Mouse (Mus musculus) intestine, embryonic 16.5 days (tissue): ENCODE data around the gene Mtss1l. TPM values are rescaled to one million over a fixed set of nuclear protein-coding genes. Genes with fewer than 3 reads are reported as not detected.
"Not testable (repeated sequence)": the region's sequence is repeated elsewhere in the genome, so short reads cannot be mapped to it uniquely, and the experiment has no call there.

Experiments used
- ATAC-seq: fragments of 200-750 bp; cut with Nextera tagmentation; 2 replicates; pipeline ENCODE4 v1.8.0; 2017; ENCODE audit warnings: moderate TSS enrichment, moderate library complexity
- H3K27ac ChIP-seq: fragments of 300-500 bp; sonication (generic); 2 replicates; pipeline ENCODE4 v1.5.1; 2014; ENCODE audit warnings: mild to moderate bottlenecking, low read length
- H3K27me3 ChIP-seq: fragments of 300-500 bp; sonication (generic); replicated peaks from 2 replicates; pipeline ENCODE4 v1.6.1; 2014; ENCODE audit warnings: low read length, control low read depth, mixed read lengths; ENCODE audit not compliant: control insufficient read depth, insufficient read depth
- H3K36me3 ChIP-seq: fragments of 300-500 bp; sonication (generic); 2 replicates; pipeline ENCODE4 v1.6.1; 2014; ENCODE audit warnings: low read length, control low read depth; ENCODE audit not compliant: control insufficient read depth, insufficient read depth
- H3K4me1 ChIP-seq: fragments of 300-500 bp; sonication (generic); 2 replicates; pipeline ENCODE4 v1.6.1; 2014; ENCODE audit warnings: low read length, control low read depth, mixed read lengths; ENCODE audit not compliant: control insufficient read depth, insufficient read depth
- H3K4me2 ChIP-seq: fragments of 300-500 bp; sonication (generic); 2 replicates; pipeline ENCODE4 v1.6.1; 2014; ENCODE audit warnings: low read depth, low read length, control low read depth
- H3K4me3 ChIP-seq: fragments of 300-500 bp; sonication (generic); 2 replicates; pipeline ENCODE4 v1.5.1; 2014; ENCODE audit warnings: mild to moderate bottlenecking, low read length
- H3K9ac ChIP-seq: fragments of 300-500 bp; sonication (generic); 2 replicates; pipeline ENCODE4 v1.6.1; 2014; ENCODE audit warnings: low read depth, low read length
- H3K9me3 ChIP-seq: fragments of 300-500 bp; sonication (generic); 2 replicates; pipeline ENCODE4 v1.6.1; 2016; ENCODE audit warnings: low read length, control low read depth; ENCODE audit not compliant: control insufficient read depth
- WGBS: fragments of 180-500 bp; shearing (Covaris S2); extraction: QIAGEN DNeasy Blood & Tissue Kit; methylation state at CpG from one replicate; pipeline ENCODE4 v1.1.7; 2014; 5-methylcytosine and 5-hydroxymethylcytosine counted together
- polyA plus RNA-seq: library from polyadenylated mRNA; unstranded; fragments of >200 nt; fragmentation: Nextera tagmentation; extraction: Ambion mirVana; gene quantifications from 2 replicates; pipeline ENCODE4 v1.2.1, GENCODE M21; 2015

Gene Mtss1l
- polyA plus RNA-seq, 1 experiment from 2014 or later, result 4.0 TPM

- 0 out of 2 replicates have a peak, but pooled peaks have one; percentile 21 for ATAC-seq
- Histone ChIP-seq H3K9me3 (no peaks in the 10 kb centered on the region), H3K9ac (no peak overlapping the region), H3K36me3 (no peaks in the 10 kb centered on the region), H3K4me3 (no peak overlapping the region), H3K4me1 (no peaks in the 10 kb centered on the region), H3K27ac (no peak overlapping the region), H3K4me2 (no peak overlapping the region), H3K27me3 (no peaks in the 10 kb centered on the region)
- WGBS, result 69% methylated on average over 13 of the region's 13 CpGs
Observed at GRCm38 (mm10) chr8:110779924-110780718, 58.8 kb downstream of the Mtss1l start.

GRCm38 (mm10) chr8:110785366-110785765 is 64.1 kb downstream of the Mtss1l start:
- no peak overlapping the region for H3K9ac ChIP-seq
- no peak overlapping the region for H3K27ac ChIP-seq
- H3K4me2 ChIP-seq, result no peak overlapping the region
- no peaks in the 10 kb centered on the region for H3K27me3 ChIP-seq
- H3K36me3 ChIP-seq, result no peaks in the 10 kb centered on the region
- no peak for ATAC-seq
- H3K4me3 ChIP-seq, result no peak overlapping the region
- WGBS, result 73% methylated on average over 2 of the region's 2 CpGs
- no peaks in the 10 kb centered on the region for H3K9me3 ChIP-seq
- H3K4me1 ChIP-seq, result peaks cover 8% of the 10 kb centered on the region; the same call in 1 of the 2 replicates

GRCm38 (mm10) chr8:110786501-110786900 is 65.2 kb downstream of the Mtss1l start:
- WGBS, result 84% methylated on average over 7 of the region's 7 CpGs
- not testable (repeated sequence) for H3K9me3 ChIP-seq, H3K36me3 ChIP-seq, ATAC-seq, H3K4me2 ChIP-seq, H3K4me3 ChIP-seq, H3K9ac ChIP-seq, H3K27ac ChIP-seq, H3K27me3 ChIP-seq
- peaks cover 15% of the 10 kb centered on the region for H3K4me1 ChIP-seq

GRCm38 (mm10) chr8:110786934-110787333 is 65.7 kb downstream of the Mtss1l start:
- WGBS, result 75% methylated on average over 8 of the region's 8 CpGs
- no peak for ATAC-seq
- H3K27me3 ChIP-seq, result no peaks in the 10 kb centered on the region
- no peak overlapping the region for H3K4me2 ChIP-seq
- no peak overlapping the region for H3K4me3 ChIP-seq
- H3K27ac ChIP-seq, result no peak overlapping the region
- peaks cover 15% of the 10 kb centered on the region for H3K4me1 ChIP-seq
- no peaks in the 10 kb centered on the region for H3K9me3 ChIP-seq
- no peaks in the 10 kb centered on the region for H3K36me3 ChIP-seq
- no peak overlapping the region for H3K9ac ChIP-seq

GRCm38 (mm10) chr8:110787411-110787954 is 66.2 kb downstream of the Mtss1l start:
- Histone ChIP-seq H3K9me3 (no peaks in the 10 kb centered on the region), H3K27ac (no peak overlapping the region), H3K4me1 (peaks cover 19% of the 10 kb centered on the region), H3K4me3 (no peak overlapping the region), H3K4me2 (no peak overlapping the region), H3K27me3 (no peaks in the 10 kb centered on the region), H3K36me3 (no peaks in the 10 kb centered on the region), H3K9ac (no peak overlapping the region)
- no peak for ATAC-seq
- WGBS, result 83% methylated on average over 9 of the region's 9 CpGs

GRCm38 (mm10) chr8:110788981-110789380 is 67.7 kb downstream of the Mtss1l start:
- H3K9ac ChIP-seq, result 0 out of 2 replicates have a peak overlapping the region, but pooled peaks have one; percentile 3
- ATAC-seq, result no peak
- no peak overlapping the region for H3K4me3 ChIP-seq
- no peaks in the 10 kb centered on the region for H3K27me3 ChIP-seq
- 49% methylated on average over 12 of the region's 12 CpGs for WGBS
- H3K27ac ChIP-seq, result no peak overlapping the region
- H3K4me1 ChIP-seq, result peaks cover 30% of the 10 kb centered on the region
- no peaks in the 10 kb centered on the region for H3K36me3 ChIP-seq
- H3K9me3 ChIP-seq, result no peaks in the 10 kb centered on the region
- H3K4me2 ChIP-seq, result no peak overlapping the region

GRCm38 (mm10) chr8:110789571-110789970 is 68.3 kb downstream of the Mtss1l start:
- Histone ChIP-seq H3K9me3 (no peaks in the 10 kb centered on the region), H3K4me1 (peaks cover 31% of the 10 kb centered on the region), H3K27me3 (no peaks in the 10 kb centered on the region), H3K9ac (0 out of 2 replicates have a peak overlapping the region, but pooled peaks have one; percentile 3), H3K4me3 (no peak overlapping the region), H3K36me3 (no peaks in the 10 kb centered on the region), H3K4me2 (no peak overlapping the region), H3K27ac (no peak overlapping the region)
- 54% methylated on average over 12 of the region's 12 CpGs for WGBS
- ATAC-seq, result no peak

GRCm38 (mm10) chr8:110790270-110790669 is 69.0 kb downstream of the Mtss1l start:
- 42% methylated on average over 6 of the region's 6 CpGs for WGBS
- H3K9ac ChIP-seq, result no peak overlapping the region
- no peaks in the 10 kb centered on the region for H3K27me3 ChIP-seq
- H3K9me3 ChIP-seq, result 0 out of 2 replicates have a peak, but pooled peaks cover 3% of the 10 kb centered on the region
- H3K4me1 ChIP-seq, result peaks cover 31% of the 10 kb centered on the region
- no peak for ATAC-seq
- no peak overlapping the region for H3K4me3 ChIP-seq
- H3K36me3 ChIP-seq, result no peaks in the 10 kb centered on the region
- H3K4me2 ChIP-seq, result no peak overlapping the region
- no peak overlapping the region for H3K27ac ChIP-seq
